Mouse (Mus musculus): Measurements from ENCODE around the gene Mt1. TPM values are rescaled to one million over a fixed set of nuclear protein-coding genes. Genes with fewer than 3 reads are reported as not detected.
A peak's percentile ranks its signal among the peaks of the same experiment; 100 is the strongest.
"Not testable (repeated sequence)": the region's sequence is repeated elsewhere in the genome, so short reads cannot be mapped to it uniquely, and the experiment has no call there.

The Mt1 gene
- polyA plus RNA-seq (2012; ENCODE audit: insufficient read depth, insufficient read length, missing spikeins), result 218 and 271 TPM in 2 replicates

DNA sequence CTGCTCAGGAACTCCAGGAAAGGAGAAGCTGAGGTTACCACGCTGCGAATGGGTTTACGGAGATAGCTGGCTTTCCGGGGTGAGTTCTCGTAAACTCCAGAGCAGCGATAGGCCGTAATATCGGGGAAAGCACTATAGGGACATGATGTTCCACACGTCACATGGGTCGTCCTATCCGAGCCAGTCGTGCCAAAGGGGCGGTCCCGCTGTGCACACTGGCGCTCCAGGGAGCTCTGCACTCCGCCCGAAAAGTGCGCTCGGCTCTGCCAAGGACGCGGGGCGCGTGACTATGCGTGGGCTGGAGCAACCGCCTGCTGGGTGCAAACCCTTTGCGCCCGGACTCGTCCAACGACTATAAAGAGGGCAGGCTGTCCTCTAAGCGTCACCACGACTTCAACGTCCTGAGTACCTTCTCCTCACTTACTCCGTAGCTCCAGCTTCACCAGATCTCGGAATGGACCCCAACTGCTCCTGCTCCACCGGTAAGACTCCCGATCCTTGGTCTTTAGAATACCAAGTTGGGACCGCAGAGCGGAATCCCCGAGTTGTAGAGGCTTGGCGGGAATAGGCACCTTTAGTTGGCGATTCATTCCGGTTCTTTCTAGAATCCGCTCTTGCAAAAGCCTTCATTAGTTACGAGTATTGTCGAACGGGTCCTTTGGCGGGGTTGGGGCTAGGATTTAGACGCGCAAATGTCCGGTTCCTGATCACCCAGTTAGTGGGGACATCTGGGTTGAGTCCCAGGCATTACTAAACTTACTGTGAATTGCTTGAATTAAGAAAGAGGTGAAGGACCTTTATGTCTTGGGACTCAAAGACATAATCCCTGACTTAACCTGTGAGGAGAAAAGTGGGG is at the start of gene Mt1:
Gene Mt1 (plus strand): TSS at position 226 of the 856 bp plus-strand sequence.
- Histone ChIP-seq H3K4me3 (ENCODE audit: insufficient read depth, low read length) (peak within 1 kb of the TSS; percentile 85), H3K27ac (ENCODE audit: insufficient read depth, low read depth, low read length) (peak within 1 kb of the TSS; percentile 96), H3K4me1 (ENCODE audit: control insufficient read depth, insufficient read depth, low read length) (peaks cover 29% of the 10 kb centered on the region)
- TF ChIP-seq POLR2A (IDR thresholded peaks at IDR 0.05; ENCODE audit: borderline replicate concordance, low read depth, low read length), result peak; percentile 98
- TF ChIP-seq CTCF (IDR thresholded peaks at IDR 0.05; ENCODE audit: low read depth, low read length), result no peak

- H3K4me3 ChIP-seq (ENCODE audit: insufficient read depth, low read length), result no peak overlapping the region
- H3K4me1 ChIP-seq (ENCODE audit: control insufficient read depth, insufficient read depth, low read length), result peaks cover 2% of the 10 kb centered on the region; the same call in 1 of the 2 replicates
- no peak overlapping the region for H3K27ac ChIP-seq (ENCODE audit: insufficient read depth, low read depth, low read length)
- no peak for TF ChIP-seq CTCF (IDR thresholded peaks at IDR 0.05; ENCODE audit: low read depth, low read length)
Observed at GRCm38 (mm10) chr8:94129133-94129789, 49.6 kb upstream of the Mt1 start.

DNA sequence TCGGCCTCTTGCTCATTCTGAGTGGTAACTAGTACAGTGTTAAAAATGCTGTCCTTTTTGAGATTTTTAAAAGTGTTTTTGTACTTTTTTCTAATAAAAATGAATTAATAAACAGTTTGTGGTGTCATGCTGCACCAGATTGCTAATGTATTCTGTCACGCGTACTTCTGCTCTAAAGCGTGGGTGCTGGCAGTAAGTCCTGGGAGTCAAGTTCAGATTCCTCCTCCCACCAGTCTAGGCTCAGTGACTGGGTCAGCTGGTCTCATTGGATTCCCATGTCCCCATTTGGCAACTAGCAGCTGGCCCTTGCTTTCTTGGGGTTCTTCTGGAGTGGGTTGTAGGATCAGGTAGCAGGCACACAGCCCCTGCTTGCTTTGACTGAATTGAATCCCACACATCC is 48.8 kb upstream of the Mt1 start:
- Histone ChIP-seq H3K4me1 (ENCODE audit: control insufficient read depth, insufficient read depth, low read length) (peaks cover 5% of the 10 kb centered on the region; the same call in 1 of the 2 replicates), H3K4me3 (ENCODE audit: insufficient read depth, low read length) (no peak overlapping the region), H3K27ac (ENCODE audit: insufficient read depth, low read depth, low read length) (no peak overlapping the region)
- TF ChIP-seq POLR2A (IDR thresholded peaks at IDR 0.05; ENCODE audit: borderline replicate concordance, low read depth, low read length), result no peak
- TF ChIP-seq CTCF (IDR thresholded peaks at IDR 0.05; ENCODE audit: low read depth, low read length), result no peak

DNA sequence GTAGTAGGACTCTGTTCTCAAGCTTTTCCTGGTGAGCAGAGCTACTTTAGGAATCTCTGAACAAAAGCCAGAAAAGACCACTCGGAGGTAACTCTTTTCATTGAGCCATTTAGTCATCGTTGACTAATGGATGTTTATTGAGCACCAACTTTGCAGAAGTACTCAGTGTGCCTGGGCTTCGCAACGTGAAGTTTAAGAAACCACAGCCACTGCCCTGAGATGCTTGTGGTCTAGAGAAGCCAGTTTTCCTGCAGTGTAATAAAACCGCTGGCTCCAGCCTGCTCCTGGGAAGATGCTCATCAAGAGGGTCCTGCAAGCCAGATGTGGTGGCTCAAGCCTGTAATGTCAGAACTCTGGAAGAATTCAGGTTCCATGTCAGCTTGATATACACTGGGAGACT is 46.8 kb upstream of the Mt1 start:
- Histone ChIP-seq H3K4me3 (ENCODE audit: insufficient read depth, low read length) (no peak overlapping the region), H3K27ac (ENCODE audit: insufficient read depth, low read depth, low read length) (no peak overlapping the region), H3K4me1 (ENCODE audit: control insufficient read depth, insufficient read depth, low read length) (peaks cover 5% of the 10 kb centered on the region; the same call in 1 of the 2 replicates)
- no peak for TF ChIP-seq CTCF (IDR thresholded peaks at IDR 0.05; ENCODE audit: low read depth, low read length)
- no peak for TF ChIP-seq POLR2A (IDR thresholded peaks at IDR 0.05; ENCODE audit: borderline replicate concordance, low read depth, low read length)

DNA sequence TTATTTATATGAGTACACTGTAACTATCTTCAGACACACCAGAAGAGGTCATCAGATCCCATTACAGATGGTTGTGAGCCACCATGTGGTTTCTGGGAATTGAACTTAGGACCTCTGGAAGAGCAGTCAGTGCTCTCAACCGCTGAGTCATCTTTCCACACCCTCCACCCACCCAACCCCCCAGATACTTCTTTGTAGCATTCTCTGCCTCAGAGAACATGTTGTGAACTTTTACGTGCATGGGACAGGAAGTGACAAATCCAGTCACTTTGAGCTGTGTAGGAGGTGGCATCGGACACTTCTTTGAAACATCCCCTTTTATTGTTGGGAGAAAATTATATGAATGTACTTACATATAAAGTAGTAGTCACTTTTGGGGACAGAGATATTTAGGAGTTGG is 44.3 kb upstream of the Mt1 start:
- not testable (repeated sequence) for H3K4me1 ChIP-seq (ENCODE audit: control insufficient read depth, insufficient read depth, low read length); H3K4me3 ChIP-seq (ENCODE audit: insufficient read depth, low read length); H3K27ac ChIP-seq (ENCODE audit: insufficient read depth, low read depth, low read length)

- TF ChIP-seq POLR2A (IDR thresholded peaks at IDR 0.05; ENCODE audit: borderline replicate concordance, low read depth, low read length), result no peak
- TF ChIP-seq CTCF (IDR thresholded peaks at IDR 0.05; ENCODE audit: low read depth, low read length), result no peak
Observed at GRCm38 (mm10) chr8:94135556-94135955, 43.3 kb upstream of the Mt1 start.

GRCm38 (mm10) chr8:94136192-94136591 is 42.7 kb upstream of the Mt1 start:
- Histone ChIP-seq H3K4me1 (ENCODE audit: control insufficient read depth, insufficient read depth, low read length) (peaks cover 5% of the 10 kb centered on the region; the same call in 1 of the 2 replicates), H3K27ac (ENCODE audit: insufficient read depth, low read depth, low read length) (no peak overlapping the region), H3K4me3 (ENCODE audit: insufficient read depth, low read length) (no peak overlapping the region)
- TF ChIP-seq CTCF (IDR thresholded peaks at IDR 0.05; ENCODE audit: low read depth, low read length) (no peak), POLR2A (IDR thresholded peaks at IDR 0.05; ENCODE audit: borderline replicate concordance, low read depth, low read length) (no peak)

More at GRCm38 (mm10) chr8:94135556-94135955, 43.3 kb upstream of the Mt1 start:
- peaks cover 5% of the 10 kb centered on the region; the same call in 1 of the 2 replicates for H3K4me1 ChIP-seq (ENCODE audit: control insufficient read depth, insufficient read depth, low read length)
- no peak overlapping the region for H3K4me3 ChIP-seq (ENCODE audit: insufficient read depth, low read length)
- no peak overlapping the region for H3K27ac ChIP-seq (ENCODE audit: insufficient read depth, low read depth, low read length)

- Histone ChIP-seq H3K27ac (ENCODE audit: insufficient read depth, low read depth, low read length) (no peak within 1 kb of the TSS), H3K4me3 (ENCODE audit: insufficient read depth, low read length) (no peak within 1 kb of the TSS), H3K4me1 (ENCODE audit: control insufficient read depth, insufficient read depth, low read length) (peaks cover 5% of the 10 kb centered on the region; the same call in 1 of the 2 replicates)
- TF ChIP-seq CTCF (IDR thresholded peaks at IDR 0.05; ENCODE audit: low read depth, low read length), result no peak
- TF ChIP-seq POLR2A (IDR thresholded peaks at IDR 0.05; ENCODE audit: borderline replicate concordance, low read depth, low read length), result no peak
Observed at GRCm38 (mm10) chr8:94136933-94137332, 41.9 kb upstream of the Mt1 start, which contains the start of gene Mt4. Gene Mt4, plus strand, starts transcription at chr8:94137197.

GRCm38 (mm10) chr8:94140266-94140795 is 38.6 kb upstream of the Mt1 start:
- Histone ChIP-seq H3K4me3 (ENCODE audit: insufficient read depth, low read length) (no peak overlapping the region), H3K4me1 (ENCODE audit: control insufficient read depth, insufficient read depth, low read length) (no peaks in the 10 kb centered on the region)
- no peak for TF ChIP-seq CTCF (IDR thresholded peaks at IDR 0.05; ENCODE audit: low read depth, low read length)
- no peak for TF ChIP-seq POLR2A (IDR thresholded peaks at IDR 0.05; ENCODE audit: borderline replicate concordance, low read depth, low read length)

DNA sequence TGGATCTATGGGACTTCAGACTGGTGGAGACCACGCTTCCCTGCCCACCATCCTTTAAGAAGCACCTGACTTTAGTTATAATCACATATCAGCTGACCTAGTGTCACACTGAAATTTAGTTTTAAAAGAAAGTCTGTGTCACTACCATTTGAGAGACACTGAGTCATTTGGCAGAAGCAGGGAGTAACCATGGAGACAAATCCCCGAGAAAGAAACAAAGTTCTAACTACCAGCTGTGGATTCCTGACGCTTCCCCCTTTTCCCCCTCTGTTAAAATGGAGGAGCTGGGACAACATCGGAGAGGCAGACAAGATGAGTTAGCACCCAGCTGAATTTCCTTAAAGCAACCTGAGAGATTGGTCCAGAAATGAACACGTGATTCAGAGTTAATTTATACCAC is 30.6 kb upstream of the Mt1 start:
- no peaks in the 10 kb centered on the region for H3K4me1 ChIP-seq (ENCODE audit: control insufficient read depth, insufficient read depth, low read length)
- H3K4me3 ChIP-seq (ENCODE audit: insufficient read depth, low read length), result no peak overlapping the region
- H3K27ac ChIP-seq (ENCODE audit: insufficient read depth, low read depth, low read length), result no peak overlapping the region
- TF ChIP-seq CTCF (IDR thresholded peaks at IDR 0.05; ENCODE audit: low read depth, low read length), result no peak
- TF ChIP-seq POLR2A (IDR thresholded peaks at IDR 0.05; ENCODE audit: borderline replicate concordance, low read depth, low read length), result no peak

More at GRCm38 (mm10) chr8:94140266-94140795, 38.6 kb upstream of the Mt1 start:
- H3K27ac ChIP-seq (ENCODE audit: insufficient read depth, low read depth, low read length), result no peak overlapping the region

Measured in bone marrow macrophage, adult 2 months (primary cell).